Mouse (Mus musculus): ENCODE data around the gene Arhgef15.

DNA sequence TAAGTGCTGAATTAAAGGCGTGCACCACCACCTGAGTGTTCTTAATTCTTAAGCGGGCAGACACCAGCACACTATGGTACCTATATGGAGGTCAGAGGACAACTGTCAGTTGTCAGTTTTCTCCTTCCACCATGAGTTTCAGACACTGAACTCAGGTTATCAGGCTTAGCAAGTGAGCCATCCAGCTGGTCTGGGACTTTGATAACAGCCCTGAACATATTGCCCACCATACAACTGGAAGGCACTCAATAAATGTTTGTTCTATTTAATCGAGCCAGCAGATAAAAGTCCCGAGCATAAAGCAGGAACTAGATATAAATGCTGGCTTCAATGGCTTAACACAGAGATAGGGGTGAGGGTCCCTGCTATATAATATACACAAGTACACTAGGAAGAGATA, 39.8 kb upstream of the Arhgef15 start:
- TF ChIP-seq EP300 (optimal IDR thresholded peaks at IDR 0.05) (no peak), CTCF (IDR thresholded peaks at IDR 0.05; ENCODE audit: low read depth) (no peak)
